Mouse (Mus musculus) kidney, postnatal 0 days (tissue): ENCODE measurements around the gene Alkbh6. TPM values are rescaled to one million over a fixed set of nuclear protein-coding genes. Genes with fewer than 3 reads are reported as not detected.
A peak's percentile ranks its signal among the peaks of the same experiment; 100 is the strongest.

Source experiments
- ATAC-seq: fragments of 200-750 bp; cut with Nextera tagmentation; replicated peaks from 2 replicates; pipeline ENCODE4 v1.8.0; 2017; ENCODE audit warnings: low read depth, moderate number of reproducible peaks, moderate TSS enrichment, moderate library complexity; ENCODE audit not compliant: low FRiP score
- DNase-seq: peaks from one replicate; pipeline ENCODE4 v3.0.0-alpha.2; 2016; ENCODE audit warnings: low spot score
- H3K27ac ChIP-seq: fragments of 300-500 bp; sonication (generic); 2 replicates; pipeline ENCODE4 v1.5.1; 2014; ENCODE audit warnings: mild to moderate bottlenecking
- H3K27me3 ChIP-seq: fragments of 300-500 bp; sonication (generic); 2 replicates; pipeline ENCODE4 v1.6.1; 2014; ENCODE audit warnings: low read length, mixed read lengths; ENCODE audit not compliant: insufficient read depth
- H3K36me3 ChIP-seq: fragments of 300-500 bp; sonication (generic); 2 replicates; pipeline ENCODE4 v1.6.1; 2014; ENCODE audit warnings: low read length, mixed read lengths; ENCODE audit not compliant: insufficient read depth
- H3K4me1 ChIP-seq: fragments of 300-500 bp; sonication (generic); replicated peaks from 2 replicates; pipeline ENCODE4 v1.6.1; 2014; ENCODE audit warnings: antibody characterized with exemption, low read length, mixed read lengths; ENCODE audit not compliant: insufficient read depth
- H3K4me2 ChIP-seq: fragments of 300-500 bp; sonication (generic); 2 replicates; pipeline ENCODE4 v1.6.1; 2014; ENCODE audit warnings: mild to moderate bottlenecking, low read length, moderate library complexity, mixed read lengths
- H3K4me3 ChIP-seq: fragments of 300-500 bp; sonication (generic); replicated peaks from 2 replicates; pipeline ENCODE4 v1.5.1; 2014; ENCODE audit warnings: low read depth, low read length
- H3K9ac ChIP-seq: fragments of 300-500 bp; sonication (generic); 2 replicates; pipeline ENCODE4 v1.6.1; 2014; ENCODE audit warnings: low read depth, low read length
- H3K9me3 ChIP-seq: fragments of 300-500 bp; sonication (generic); replicated peaks from 2 replicates; pipeline ENCODE4 v1.6.1; 2016; ENCODE audit warnings: low read length, inconsistent platforms, mixed read lengths
- CTCF ChIP-seq: IDR thresholded peaks from 2 replicates; pipeline ENCODE4 v1.5.1; 2016; ENCODE audit warnings: antibody characterized with exemption, low read depth, mild to moderate bottlenecking, moderate library complexity
- WGBS: fragments of 180-500 bp; shearing (Covaris S2); extraction: QIAGEN DNeasy Blood & Tissue Kit; methylation state at CpG from one replicate; pipeline ENCODE4 v1.1.7; 2014; 5-methylcytosine and 5-hydroxymethylcytosine counted together
- polyA plus RNA-seq: library from polyadenylated mRNA; unstranded; fragments of >200 nt; fragmentation: Nextera tagmentation; extraction: Ambion mirVana; gene quantifications from 2 replicates; pipeline ENCODE4 v1.2.1, GENCODE M21; 2015

Alkbh6 gene
- polyA plus RNA-seq, 1 experiment from 2014 or later: 101 TPM

- peaks cover 27% of the 10 kb centered on the region for H3K36me3 ChIP-seq
- H3K4me1 ChIP-seq: no peaks in the 10 kb centered on the region
- TF ChIP-seq CTCF: peak; percentile 71
- WGBS: 55% methylated on average over 3 of the region's 3 CpGs
- H3K27ac ChIP-seq: no peak overlapping the region
- DNase-seq (no peak), ATAC-seq (no peak)
- H3K9me3 ChIP-seq: no peaks in the 10 kb centered on the region
- H3K9ac ChIP-seq: no peak overlapping the region
- no peak overlapping the region for H3K4me3 ChIP-seq
- no peak overlapping the region for H3K4me2 ChIP-seq
- H3K27me3 ChIP-seq: no peaks in the 10 kb centered on the region
Measured at GRCm38 (mm10) chr7:30300914-30301313, 7.6 kb upstream of the Alkbh6 start.

GRCm38 (mm10) chr7:30306083-30306779 lies 2.3 kb upstream of the Alkbh6 start:
- Histone ChIP-seq H3K4me1 (peaks cover 8% of the 10 kb centered on the region; the same call in 1 of the 2 replicates), H3K27me3 (no peaks in the 10 kb centered on the region), H3K9ac (no peak overlapping the region), H3K9me3 (no peaks in the 10 kb centered on the region), H3K27ac (no peak overlapping the region), H3K4me3 (no peak overlapping the region), H3K4me2 (no peak overlapping the region), H3K36me3 (peaks cover 17% of the 10 kb centered on the region; the same call in 1 of the 2 replicates)
- ATAC-seq (no peak), DNase-seq (peak; percentile 28)
- WGBS: 92% methylated on average over 16 of the region's 16 CpGs
- peak; percentile 59; the same call in 1 of the 2 replicates for TF ChIP-seq CTCF

GRCm38 (mm10) chr7:30309395-30310129 lies 1.0 kb downstream of the Alkbh6 start:
- H3K9me3 ChIP-seq: no peaks in the 10 kb centered on the region
- ATAC-seq (no peak), DNase-seq (no peak)
- peak overlapping the region; percentile 54 for H3K9ac ChIP-seq
- peaks cover 11% of the 10 kb centered on the region; the same call in 1 of the 2 replicates for H3K4me1 ChIP-seq
- peak overlapping the region; percentile 51; the same call in 1 of the 2 replicates for H3K27ac ChIP-seq
- WGBS: 61% methylated on average over 15 of the region's 15 CpGs
- H3K4me2 ChIP-seq: peak overlapping the region; percentile 77
- H3K27me3 ChIP-seq: no peaks in the 10 kb centered on the region
- no peak for TF ChIP-seq CTCF
- peaks cover 5% of the 10 kb centered on the region; the same call in 1 of the 2 replicates for H3K36me3 ChIP-seq
- H3K4me3 ChIP-seq: peak overlapping the region; percentile 50

- Histone ChIP-seq H3K36me3 (peaks cover 5% of the 10 kb centered on the region; the same call in 1 of the 2 replicates), H3K9me3 (no peaks in the 10 kb centered on the region), H3K9ac (no peak overlapping the region), H3K27me3 (no peaks in the 10 kb centered on the region), H3K4me3 (no peak overlapping the region), H3K4me2 (no peak overlapping the region), H3K27ac (no peak overlapping the region), H3K4me1 (peaks cover 13% of the 10 kb centered on the region; the same call in 1 of the 2 replicates)
- ATAC-seq (no peak), DNase-seq (no peak)
- no peak for TF ChIP-seq CTCF
- 81% methylated on average over 12 of the region's 12 CpGs for WGBS
Measured at GRCm38 (mm10) chr7:30310136-30310535, 1.6 kb downstream of the Alkbh6 start.

GRCm38 (mm10) chr7:30313666-30314320 lies 5.3 kb downstream of the Alkbh6 start:
- WGBS: 41% methylated on average over 27 of the region's 27 CpGs
- Histone ChIP-seq H3K4me2 (peak overlapping the region; percentile 57), H3K4me1 (peaks cover 14% of the 10 kb centered on the region; the same call in 1 of the 2 replicates), H3K36me3 (peaks cover 5% of the 10 kb centered on the region; the same call in 1 of the 2 replicates), H3K27me3 (no peaks in the 10 kb centered on the region), H3K9me3 (no peaks in the 10 kb centered on the region), H3K4me3 (0 out of 2 replicates have a peak overlapping the region, but pooled peaks have one; percentile 11), H3K9ac (peak overlapping the region; percentile 18; the same call in 1 of the 2 replicates), H3K27ac (peak overlapping the region; percentile 72)
- DNase-seq (no peak), ATAC-seq (peak; percentile 59)
- TF ChIP-seq CTCF: peak; percentile 31; the same call in 1 of the 2 replicates

- Histone ChIP-seq H3K27ac (peak within 1 kb of the TSS; percentile 83), H3K9me3 (no peaks in the 10 kb centered on the region), H3K36me3 (peaks cover 5% of the 10 kb centered on the region; the same call in 1 of the 2 replicates), H3K4me1 (0 out of 2 replicates have a peak, but pooled peaks cover 8% of the 10 kb centered on the region), H3K9ac (peak within 1 kb of the TSS; percentile 55), H3K4me2 (peak within 1 kb of the TSS; percentile 57), H3K4me3 (peak within 1 kb of the TSS; percentile 37), H3K27me3 (no peaks in the 10 kb centered on the region)
- no peak for TF ChIP-seq CTCF
- peak; percentile 58 for DNase-seq
- WGBS: 2% methylated on average over 9 of the region's 9 CpGs
- ATAC-seq: peak; percentile 74
Measured at GRCm38 (mm10) chr7:30314721-30315155, 6.2 kb downstream of the Alkbh6 start, which contains the start of gene Syne4. Syne4 (plus strand) TSS chr7:30314807.
